Mouse (Mus musculus) heart, postnatal 0 days (tissue): ENCODE measurements around the gene Gsx2. TPM values are rescaled to one million over a fixed set of nuclear protein-coding genes. Genes with fewer than 3 reads are reported as not detected.
A peak's percentile ranks its signal among the peaks of the same experiment; 100 is the strongest.

Source experiments
- ATAC-seq: fragments of 200-750 bp; cut with Nextera tagmentation; 2 replicates; pipeline ENCODE4 v1.8.0; 2017; ENCODE audit warnings: low read depth, moderate number of reproducible peaks, moderate library complexity; ENCODE audit not compliant: insufficient read depth
- DNase-seq: peaks from one replicate; pipeline ENCODE4 v3.0.0-alpha.2; 2016; ENCODE audit warnings: low spot score
- H3K27ac ChIP-seq: fragments of 300-500 bp; sonication (generic); 2 replicates; pipeline ENCODE4 v1.5.1; 2014; ENCODE audit warnings: low read depth, mild to moderate bottlenecking
- H3K27me3 ChIP-seq: fragments of 300-500 bp; sonication (generic); 2 replicates; pipeline ENCODE4 v1.6.1; 2014; ENCODE audit warnings: low read length, mixed read lengths; ENCODE audit not compliant: control insufficient read depth, insufficient read depth
- H3K36me3 ChIP-seq: fragments of 300-500 bp; sonication (generic); replicated peaks from 2 replicates; pipeline ENCODE4 v1.6.1; 2014; ENCODE audit warnings: low read length, mixed read lengths; ENCODE audit not compliant: control insufficient read depth, insufficient read depth
- H3K4me1 ChIP-seq: fragments of 300-500 bp; sonication (generic); 2 replicates; pipeline ENCODE4 v1.6.1; 2014; ENCODE audit warnings: antibody characterized with exemption; ENCODE audit not compliant: control insufficient read depth, insufficient read depth
- H3K4me2 ChIP-seq: fragments of 300-500 bp; sonication (generic); 2 replicates; pipeline ENCODE4 v1.6.1; 2014; ENCODE audit warnings: low read depth, mild to moderate bottlenecking, low read length, moderate library complexity
- H3K4me3 ChIP-seq: fragments of 300-500 bp; sonication (generic); 2 replicates; pipeline ENCODE4 v1.5.1; 2014; ENCODE audit warnings: low read depth, low read length
- H3K9ac ChIP-seq: fragments of 300-500 bp; sonication (generic); replicated peaks from 2 replicates; pipeline ENCODE4 v1.6.1; 2014; ENCODE audit warnings: low read depth, low read length, mixed read lengths
- H3K9me3 ChIP-seq: fragments of 300-500 bp; sonication (generic); replicated peaks from 2 replicates; pipeline ENCODE4 v1.6.1; 2016; ENCODE audit warnings: low read length; ENCODE audit not compliant: control insufficient read depth
- CTCF ChIP-seq: IDR thresholded peaks from 2 replicates; pipeline ENCODE4 v1.5.1; 2016; ENCODE audit warnings: antibody characterized with exemption, control low read depth, low read depth
- EP300 ChIP-seq: IDR thresholded peaks from 2 replicates; pipeline ENCODE4 v1.6.1; 2016; ENCODE audit warnings: antibody characterized with exemption, low read depth
- WGBS: fragments of 180-500 bp; shearing (Covaris S2); extraction: QIAGEN DNeasy Blood & Tissue Kit; methylation state at CpG from one replicate; pipeline ENCODE4 v1.1.7; 2014; 5-methylcytosine and 5-hydroxymethylcytosine counted together
- polyA plus RNA-seq: library from polyadenylated mRNA; unstranded; fragments of >200 nt; fragmentation: Nextera tagmentation; extraction: Ambion mirVana; gene quantifications from 2 replicates; pipeline ENCODE4 v1.2.1, GENCODE M21; 2015
- total RNA-seq: library from RNA; depleted of rRNA; stranded (reverse); fragments of >200 nt; gene quantifications from 2 replicates; pipeline ENCODE4 v1.2.3, GENCODE M21; 2014; ENCODE audit warnings: low replicate concordance

Gene Gsx2
- total and polyA plus RNA-seq, 2 experiments from 2014 or later = not detected

- Histone ChIP-seq H3K4me1 (peaks cover 5% of the 10 kb centered on the region; the same call in 1 of the 2 replicates), H3K4me3 (peak overlapping the region; percentile 43), H3K9ac (0 out of 2 replicates have a peak overlapping the region, but pooled peaks have one; percentile 3), H3K27ac (no peak overlapping the region), H3K36me3 (no peaks in the 10 kb centered on the region), H3K9me3 (no peaks in the 10 kb centered on the region; the same call in 1 of the 2 replicates), H3K27me3 (peaks cover 54% of the 10 kb centered on the region), H3K4me2 (peak overlapping the region; percentile 71)
- TF ChIP-seq CTCF (no peak), EP300 (no peak)
- ATAC-seq = no peak
- no peak for DNase-seq
- WGBS = 5% methylated on average over 8 of the region's 10 CpGs
Measured at GRCm38 (mm10) chr5:75066715-75067114, 8.7 kb upstream of the Gsx2 start.

- WGBS = 1% methylated on average over 30 of the region's 30 CpGs
- Histone ChIP-seq H3K4me3 (peak overlapping the region; percentile 43), H3K36me3 (no peaks in the 10 kb centered on the region), H3K27ac (no peak overlapping the region), H3K9ac (0 out of 2 replicates have a peak overlapping the region, but pooled peaks have one; percentile 3), H3K9me3 (no peaks in the 10 kb centered on the region; the same call in 1 of the 2 replicates), H3K27me3 (peaks cover 59% of the 10 kb centered on the region), H3K4me2 (peak overlapping the region; percentile 71), H3K4me1 (peaks cover 5% of the 10 kb centered on the region; the same call in 1 of the 2 replicates)
- no peak for TF ChIP-seq CTCF
- TF ChIP-seq EP300 = no peak
- no peak for DNase-seq
- ATAC-seq = no peak
Measured at GRCm38 (mm10) chr5:75067125-75067756, 8.2 kb upstream of the Gsx2 start.

GRCm38 (mm10) chr5:75070132-75070531, 5.3 kb upstream of the Gsx2 start:
- Histone ChIP-seq H3K36me3 (no peaks in the 10 kb centered on the region), H3K27me3 (peaks cover 88% of the 10 kb centered on the region), H3K4me2 (no peak overlapping the region), H3K27ac (no peak overlapping the region), H3K9ac (no peak overlapping the region), H3K9me3 (no peaks in the 10 kb centered on the region), H3K4me1 (peaks cover 5% of the 10 kb centered on the region; the same call in 1 of the 2 replicates), H3K4me3 (no peak overlapping the region)
- DNase-seq (no peak), ATAC-seq (no peak)
- TF ChIP-seq EP300 (no peak), CTCF (no peak)
- WGBS = 9% methylated on average over 13 of the region's 13 CpGs

- no peak for TF ChIP-seq EP300
- TF ChIP-seq CTCF = no peak
- peak overlapping the region; percentile 7; the same call in 1 of the 2 replicates for H3K4me3 ChIP-seq
Measured at GRCm38 (mm10) chr5:75070656-75071375, 4.6 kb upstream of the Gsx2 start.

GRCm38 (mm10) chr5:75071951-75072350, 3.5 kb upstream of the Gsx2 start:
- Histone ChIP-seq H3K27me3 (peaks cover 100% of the 10 kb centered on the region), H3K36me3 (no peaks in the 10 kb centered on the region), H3K4me3 (no peak overlapping the region), H3K27ac (no peak overlapping the region), H3K4me1 (peaks cover 3% of the 10 kb centered on the region; the same call in 1 of the 2 replicates), H3K9ac (no peak overlapping the region), H3K9me3 (no peaks in the 10 kb centered on the region), H3K4me2 (no peak overlapping the region)
- TF ChIP-seq EP300 = no peak
- no peak for TF ChIP-seq CTCF
- no peak for DNase-seq
- WGBS = 4% methylated on average over 10 of the region's 10 CpGs
- ATAC-seq = no peak

More at GRCm38 (mm10) chr5:75070656-75071375, 4.6 kb upstream of the Gsx2 start:
- WGBS = 4% methylated on average over 23 of the region's 23 CpGs
- Histone ChIP-seq H3K9me3 (no peaks in the 10 kb centered on the region), H3K27me3 (peaks cover 95% of the 10 kb centered on the region), H3K27ac (no peak overlapping the region), H3K9ac (no peak overlapping the region), H3K4me1 (peaks cover 5% of the 10 kb centered on the region; the same call in 1 of the 2 replicates), H3K4me2 (no peak overlapping the region), H3K36me3 (no peaks in the 10 kb centered on the region)
- ATAC-seq (no peak), DNase-seq (no peak)
